Mouse (Mus musculus) R1 (cell line): Measurements from ENCODE around the gene Mpig6b.
"Not testable (repeated sequence)": the region's sequence is repeated elsewhere in the genome, so short reads cannot be mapped to it uniquely, and the experiment has no call there.

Experiments used
- DNase-seq: peaks from one replicate; pipeline ENCODE4 v3.0.0-alpha.2; 2018; ENCODE audit warnings: low read depth, low spot score

Gene Mpig6b

GRCm38 (mm10) chr17:35039121-35039873 is 26.7 kb downstream of the Mpig6b start:
- DNase-seq: no peak

GRCm38 (mm10) chr17:35034896-35035295 is 31.1 kb downstream of the Mpig6b start:
- no peak for DNase-seq

- DNase-seq: not testable (repeated sequence)
These were observed 32.3 kb downstream of the Mpig6b start for GRCm38 (mm10) chr17:35033703-35034102.

- DNase-seq: no peak
These were observed 33.6 kb downstream of the Mpig6b start for GRCm38 (mm10) chr17:35032323-35032870.

- no peak for DNase-seq
These were observed 34.1 kb downstream of the Mpig6b start for GRCm38 (mm10) chr17:35031880-35032279.

- no peak for DNase-seq
These were observed 34.7 kb downstream of the Mpig6b start for GRCm38 (mm10) chr17:35031272-35031671.

GRCm38 (mm10) chr17:35029691-35030532 is 36.1 kb downstream of the Mpig6b start:
- DNase-seq: no peak

GRCm38 (mm10) chr17:35028315-35028714 is 37.7 kb downstream of the Mpig6b start:
- DNase-seq: no peak

GRCm38 (mm10) chr17:35027277-35028068 is 38.5 kb downstream of the Mpig6b start, which contains the start of gene Sapcd1:
Gene Sapcd1, minus strand, starts transcription at chr17:35028016.
- peak; percentile 85 for DNase-seq

- DNase-seq: no peak
These were observed 39.8 kb downstream of the Mpig6b start for GRCm38 (mm10) chr17:35026206-35026605.

GRCm38 (mm10) chr17:35024691-35025488 is 41.1 kb downstream of the Mpig6b start:
- DNase-seq: no peak

GRCm38 (mm10) chr17:35024261-35024660 is 41.7 kb downstream of the Mpig6b start:
- DNase-seq: no peak

GRCm38 (mm10) chr17:35023756-35024155 is 42.2 kb downstream of the Mpig6b start:
- no peak for DNase-seq

- DNase-seq: no peak
These were observed 42.8 kb downstream of the Mpig6b start for GRCm38 (mm10) chr17:35023221-35023620.

GRCm38 (mm10) chr17:35022541-35023060 is 43.4 kb downstream of the Mpig6b start:
- no peak for DNase-seq

- DNase-seq: no peak
These were observed 44.0 kb downstream of the Mpig6b start for GRCm38 (mm10) chr17:35021842-35022477.

GRCm38 (mm10) chr17:35021163-35021808 is 44.7 kb downstream of the Mpig6b start:
- peak; percentile 83 for DNase-seq

GRCm38 (mm10) chr17:35020551-35020950 is 45.4 kb downstream of the Mpig6b start:
- DNase-seq: no peak

GRCm38 (mm10) chr17:35019894-35020293 is 46.1 kb downstream of the Mpig6b start:
- no peak for DNase-seq
